Mouse (Mus musculus): ENCODE results near the gene Ick. TPM values are rescaled to one million over a fixed set of nuclear protein-coding genes. Genes with fewer than 3 reads are reported as not detected.

Gene Ick
- total RNA-seq, 2 experiments from 2014 or later = 11.1 to 13.2 TPM

Other genes with a start within 250 kb of the Ick start
- 10 to 100 TPM; 21.7 to 23.4 TPM for gene Elovl5, start 191.8 kb upstream of the Ick start, total RNA-seq (2021)
- gene Gcm1, start 57.3 kb upstream of the Ick start, total RNA-seq (2021) = not detected
- 10 to 100 TPM; 60.8 to 68.0 TPM for gene Fbxo9, start 127 bp upstream of the Ick start, total RNA-seq (2021)
- gene Gsta4, start 73.6 kb downstream of the Ick start, total RNA-seq (2021) = 10 to 100 TPM; 10.9 to 12.1 TPM
- gene Gsta1, start 121.5 kb downstream of the Ick start, total RNA-seq (2021) = not detected
- gene Gm3776, start 147.9 kb downstream of the Ick start, total RNA-seq (2021) = not detected
- gene Gm10639, start 180.7 kb downstream of the Ick start, total RNA-seq (2021) = not detected
- not detected for gene Omt2a, start 205.6 kb downstream of the Ick start, total RNA-seq (2021)
- gene Omt2b, start 218.4 kb downstream of the Ick start, total RNA-seq (2021) = not detected
- gene Gsta2, start 246.6 kb downstream of the Ick start, total RNA-seq (2021) = not detected